Mouse (Mus musculus) CH12F3 (cell line): ENCODE data around the gene Gcgr.

ENCODE experiments used
- in situ Hi-C: fragments of 300-500 bp; cut with MboI; formaldehyde crosslinking; loops from 2 replicates; pipeline ENCODE4 v1.14.3; 2020; ENCODE audit warnings: low sequenced_read_pairs

Gcgr gene

DNA sequence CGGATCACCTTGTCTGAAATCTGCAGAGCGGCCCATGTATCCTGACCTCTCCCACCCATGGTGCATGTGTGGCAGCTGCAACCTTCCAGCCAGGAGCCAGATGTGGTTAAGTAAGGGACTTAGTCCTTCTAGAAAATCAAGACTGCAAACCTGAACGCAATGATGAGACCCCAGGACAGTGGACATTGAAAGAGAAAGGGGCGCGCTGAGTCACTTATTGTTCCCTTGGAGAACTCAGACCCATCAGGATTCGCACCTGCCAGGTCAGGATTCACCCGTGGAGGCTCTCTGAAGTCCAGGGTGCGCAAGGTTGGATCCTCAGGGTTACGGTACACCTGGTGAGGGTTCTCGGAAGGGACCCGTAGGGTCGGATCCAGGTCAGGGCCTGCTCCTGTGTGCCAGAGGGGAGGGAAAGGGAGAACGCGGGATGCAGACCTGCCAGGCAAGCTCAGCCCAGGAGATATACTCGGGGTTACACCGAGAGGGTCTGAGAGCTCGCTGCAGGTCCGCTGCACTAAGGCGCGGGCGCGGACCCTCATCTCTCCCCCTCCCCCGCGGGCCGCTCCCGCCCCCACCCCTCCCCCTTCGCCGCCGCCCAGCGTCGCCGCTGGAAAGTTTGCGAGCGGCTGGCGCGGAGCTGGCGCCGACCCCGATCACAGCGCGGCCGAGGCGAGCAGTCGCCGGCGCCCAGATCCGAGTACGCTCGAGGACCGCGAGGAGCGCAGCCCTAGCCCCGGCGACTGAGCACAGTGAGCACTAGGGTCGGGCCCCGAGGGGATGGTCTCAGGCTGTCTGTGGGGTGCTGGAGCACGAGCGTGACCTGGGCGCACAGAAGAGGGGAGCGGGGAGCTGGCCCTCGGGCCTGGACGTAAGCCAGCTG lies at the start of gene Gcgr:
Gene Gcgr, plus strand, starts transcription at position 615 of the 880 bp plus-strand sequence.
- in situ Hi-C loops = no loop called here

DNA sequence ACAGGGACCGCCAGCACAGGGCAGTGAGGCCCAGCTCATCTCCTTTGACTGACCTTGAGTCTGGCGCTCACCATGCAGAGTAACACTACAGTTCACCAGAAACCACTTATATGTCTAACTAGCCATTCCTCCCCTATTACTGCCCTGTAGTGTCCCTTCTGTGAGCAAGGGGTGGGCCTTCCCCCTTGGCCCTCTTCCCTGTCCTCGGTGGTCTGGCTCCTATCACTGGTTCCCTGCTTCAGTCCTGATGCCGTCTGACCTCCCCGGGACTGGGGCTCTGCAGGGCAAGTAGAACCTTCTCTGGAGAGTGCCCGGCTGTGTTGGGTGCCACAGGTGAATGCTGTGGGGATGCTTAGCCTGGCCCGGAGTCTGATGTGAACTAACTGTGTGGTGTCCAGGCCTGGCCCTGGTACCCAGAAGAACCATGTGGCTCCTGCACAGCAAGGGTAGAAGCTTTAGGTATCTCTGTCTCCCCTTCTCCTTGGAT lies 47.0 kb upstream of the Gcgr start:
- in situ Hi-C loops = no loop called here

DNA sequence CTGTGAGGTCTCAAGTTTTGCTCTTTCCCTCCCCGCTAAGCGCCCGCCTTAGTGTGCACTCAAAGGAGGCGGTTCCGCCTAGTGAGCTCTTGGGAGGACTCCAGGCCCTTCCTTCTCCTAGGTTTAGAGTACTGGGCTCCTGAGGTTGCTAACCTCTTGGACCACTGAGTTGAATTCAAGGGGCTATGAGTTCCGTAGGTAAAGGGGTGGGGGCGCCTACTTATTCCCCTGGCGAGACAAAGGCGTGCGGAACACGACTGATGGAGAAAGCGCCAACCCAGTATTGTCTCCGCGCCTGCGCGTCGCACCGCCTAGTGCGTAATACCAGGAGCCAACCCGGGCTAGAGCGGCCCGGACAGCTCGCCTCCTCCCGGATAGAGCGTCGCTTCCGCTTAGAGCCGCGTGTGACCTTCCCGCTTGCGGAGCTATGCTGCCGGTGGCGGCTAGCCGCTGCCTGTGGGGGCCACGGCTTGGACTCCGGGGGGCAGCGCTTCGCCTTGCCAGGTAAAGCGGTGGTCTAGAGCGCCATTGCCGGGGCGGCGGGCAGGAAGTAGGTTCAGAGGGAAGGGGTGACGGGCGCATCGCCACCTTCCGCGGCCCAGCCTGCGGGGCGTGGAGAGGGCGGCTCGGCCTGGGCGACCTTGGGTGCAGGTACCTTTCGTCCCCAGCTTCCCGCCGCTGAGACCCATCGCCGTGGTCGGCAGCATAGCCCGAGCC lies 46.1 kb upstream of the Gcgr start, which contains the start of gene Mrpl12:
Gene Mrpl12, plus strand, starts transcription at position 349 of the 717 bp plus-strand sequence.
- in situ Hi-C loops = no loop called here

DNA sequence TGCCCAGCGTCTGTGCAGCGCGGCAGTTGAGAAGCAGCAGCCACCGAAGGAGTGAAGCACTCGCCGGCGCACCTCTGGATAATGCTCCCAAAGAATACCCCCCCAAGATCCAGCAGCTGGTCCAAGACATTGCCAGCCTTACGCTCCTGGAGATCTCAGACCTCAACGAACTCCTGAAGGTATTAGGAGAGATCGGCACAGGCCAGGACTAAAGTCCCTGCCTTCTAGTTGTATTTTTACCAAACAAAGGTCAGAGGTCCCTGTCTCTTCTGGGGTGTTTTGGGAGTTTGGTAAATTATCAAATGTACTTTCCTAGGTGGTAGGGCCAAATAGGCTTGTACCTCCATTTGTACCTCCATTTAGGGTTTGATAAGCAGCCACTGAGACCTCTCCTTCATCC lies 45.2 kb upstream of the Gcgr start:
- in situ Hi-C loops = no loop called here

DNA sequence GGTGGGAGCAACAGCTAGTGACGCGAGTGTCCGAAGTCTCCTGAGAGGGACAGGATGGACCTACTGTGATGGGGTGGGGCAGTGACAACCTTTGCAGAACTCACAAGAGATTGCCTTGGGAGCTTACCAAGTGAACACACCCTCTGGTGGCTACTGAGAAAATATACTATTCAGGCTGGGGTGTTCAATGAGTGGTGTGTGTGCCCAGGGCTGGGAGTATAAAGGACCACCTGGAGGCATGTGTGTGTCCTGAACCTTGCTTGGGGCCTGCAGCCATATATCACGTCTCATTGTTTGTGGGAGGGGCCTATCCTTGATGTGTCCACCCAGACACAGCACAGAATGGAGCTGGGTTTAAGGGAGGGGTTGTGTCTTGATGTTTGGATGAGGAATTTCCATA lies 42.0 kb upstream of the Gcgr start:
- in situ Hi-C loops = no loop called here

DNA sequence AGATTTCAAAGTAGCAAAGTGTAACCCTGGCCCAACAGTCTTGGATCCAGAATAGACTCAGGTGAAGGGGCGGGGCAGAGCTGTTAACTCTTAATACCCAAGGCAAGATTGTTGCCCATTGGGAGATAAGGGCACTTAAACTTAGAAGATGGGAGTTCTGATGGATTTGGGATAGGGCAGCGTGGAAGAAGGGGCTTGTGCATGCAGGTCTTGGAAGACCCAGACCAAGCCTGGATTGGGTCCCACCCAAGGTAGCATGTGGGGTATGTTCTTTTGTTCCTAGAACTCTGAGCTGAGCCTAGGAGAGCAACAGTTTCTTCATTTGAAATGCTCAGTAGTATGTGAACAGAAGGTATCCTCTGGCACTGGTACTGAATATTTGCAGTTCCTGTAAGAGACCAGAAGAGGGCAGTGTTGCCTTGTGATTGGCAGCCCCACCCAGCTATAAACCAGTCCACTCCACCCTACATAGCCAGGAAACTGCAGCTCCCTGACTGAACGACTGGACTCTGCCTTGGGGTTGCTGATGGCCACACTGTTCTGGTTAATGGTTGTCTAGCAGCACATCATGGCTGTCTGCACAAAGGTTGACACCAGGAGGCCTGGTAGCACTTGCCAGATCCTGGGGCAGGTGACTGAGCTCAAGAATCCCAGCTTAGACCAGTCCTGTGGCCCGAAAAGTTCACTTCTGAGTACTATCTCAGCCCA lies 41.3 kb upstream of the Gcgr start:
- in situ Hi-C loops = no loop called here

DNA sequence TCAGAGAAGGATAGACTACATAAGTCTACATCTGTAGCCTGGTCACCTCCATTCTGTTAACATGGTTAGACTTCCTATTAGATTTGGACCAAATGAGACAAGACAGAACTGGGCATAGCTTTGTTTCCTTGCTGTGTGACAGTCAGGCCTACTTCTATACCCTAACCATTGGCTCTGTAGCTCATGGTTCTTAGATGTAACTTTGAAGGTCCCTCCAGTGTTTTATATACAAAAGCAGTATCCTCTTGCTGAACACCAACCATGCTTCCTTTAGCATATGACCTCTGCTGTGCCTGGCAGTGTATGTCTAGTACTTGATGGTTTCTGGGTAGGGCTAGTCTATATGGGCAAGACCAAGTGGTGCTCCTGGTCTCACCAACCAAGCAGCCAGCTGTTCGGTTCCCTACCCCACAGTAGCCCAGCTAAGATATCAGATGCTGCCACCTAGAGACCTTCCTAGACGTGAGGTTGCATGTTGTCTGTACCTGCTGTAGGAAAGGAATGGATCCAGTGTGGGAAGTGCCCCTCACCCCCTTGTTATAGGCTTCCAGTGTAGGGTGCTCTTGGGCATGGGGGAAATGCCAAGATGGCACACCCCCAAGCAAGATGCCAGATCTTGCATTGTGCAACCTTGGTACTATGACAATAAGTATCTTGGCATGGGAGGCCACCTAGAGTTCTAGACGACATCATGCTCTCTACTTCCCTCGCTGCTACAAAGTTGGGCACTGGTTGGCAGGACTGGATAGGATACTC lies 40.0 kb upstream of the Gcgr start:
- in situ Hi-C loops = no loop called here

DNA sequence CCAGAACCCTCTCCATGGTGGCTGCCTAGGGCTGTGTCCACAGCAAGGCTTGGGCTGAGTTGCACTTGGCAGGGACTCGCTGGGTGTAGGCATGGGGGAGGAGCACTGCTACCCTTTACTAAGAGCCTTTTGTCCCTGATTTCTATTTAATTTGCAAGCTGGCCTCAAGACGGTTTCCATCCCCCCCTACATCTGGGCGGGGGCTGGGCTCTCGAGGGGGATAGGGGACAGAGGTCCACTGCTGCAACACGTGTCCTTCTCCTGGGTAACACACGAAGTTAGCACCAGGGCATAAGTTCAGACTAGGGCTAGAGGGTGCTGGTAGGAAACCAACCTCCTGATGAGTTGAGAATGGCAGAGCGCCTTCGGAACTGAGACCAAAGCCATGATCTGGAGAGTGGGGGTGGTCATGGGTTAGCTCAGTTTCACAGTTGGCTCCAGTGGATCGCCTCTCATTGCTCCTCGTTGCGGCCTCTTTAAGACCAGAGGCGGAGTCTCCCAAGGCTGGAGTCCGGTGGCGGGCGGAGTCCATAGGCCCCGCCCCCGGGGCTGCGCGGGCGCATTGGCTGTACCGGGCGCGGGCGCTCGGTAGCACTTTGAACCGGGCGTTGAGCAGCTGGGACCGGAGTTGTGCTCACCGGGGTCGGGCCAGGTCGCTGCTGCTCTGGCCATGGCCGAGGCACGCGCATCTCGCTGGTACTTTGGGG lies 39.0 kb upstream of the Gcgr start, which contains the start of gene Slc25a10:
Gene Slc25a10, plus strand, starts transcription at position 524 of the 707 bp plus-strand sequence.
- in situ Hi-C loops = no loop called here

DNA sequence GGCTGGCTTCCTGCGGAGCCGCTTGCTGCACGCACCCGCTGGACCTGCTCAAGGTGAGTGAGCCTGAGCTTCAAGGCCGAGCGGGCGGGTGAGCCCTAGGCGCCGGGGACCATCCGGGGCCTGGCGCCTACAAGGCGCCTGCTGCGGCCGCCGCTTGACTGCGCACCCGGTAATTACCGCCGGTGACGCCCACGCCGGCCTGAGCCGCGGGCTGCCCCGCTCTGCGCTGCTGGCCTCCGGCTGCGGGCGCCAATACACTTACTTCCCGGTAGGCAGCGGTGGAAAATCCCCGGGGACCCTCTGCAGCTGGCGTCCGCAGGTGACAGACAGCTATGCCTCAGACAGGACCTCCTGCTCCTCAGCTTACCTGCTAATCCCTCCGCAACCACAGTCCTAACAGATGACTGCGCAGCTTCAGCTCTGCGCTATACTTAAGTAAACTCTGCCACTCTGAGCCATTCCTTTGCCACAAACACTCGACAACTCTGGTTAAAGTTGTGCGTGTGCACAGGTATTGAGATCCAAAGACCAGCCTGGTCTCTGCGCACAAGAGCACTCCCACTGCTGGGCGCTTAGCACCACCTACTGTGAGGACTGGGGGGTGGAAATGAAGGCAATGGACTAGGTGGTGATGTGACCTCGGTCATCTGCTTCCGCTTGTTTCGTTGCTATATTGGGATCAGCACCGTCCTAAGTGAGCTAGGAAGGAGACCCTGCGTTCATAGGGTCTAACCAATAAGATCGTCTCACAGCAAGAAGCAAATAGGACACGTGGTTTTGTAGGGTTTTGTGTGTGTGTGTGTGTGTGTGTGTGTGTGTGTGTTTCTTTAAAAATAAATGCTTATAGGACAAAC lies 38.2 kb upstream of the Gcgr start:
- in situ Hi-C loops = no loop called here

DNA sequence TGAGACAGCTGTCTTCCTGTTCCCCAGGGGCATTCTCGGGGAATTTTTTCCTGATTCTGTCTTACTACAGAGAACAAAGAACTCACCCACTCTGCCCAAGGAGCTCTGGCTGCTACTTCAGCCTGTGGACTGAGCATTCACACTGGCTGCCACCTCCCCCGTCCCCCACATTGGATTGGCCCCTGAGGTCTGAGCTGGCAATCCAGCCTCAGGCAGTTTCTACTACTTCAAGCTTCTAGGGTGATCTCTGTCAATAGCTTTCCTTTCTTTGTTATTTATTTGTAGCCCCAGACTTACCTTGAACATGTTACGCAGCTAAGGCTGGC lies 37.7 kb upstream of the Gcgr start:
- in situ Hi-C loops = no loop called here

DNA sequence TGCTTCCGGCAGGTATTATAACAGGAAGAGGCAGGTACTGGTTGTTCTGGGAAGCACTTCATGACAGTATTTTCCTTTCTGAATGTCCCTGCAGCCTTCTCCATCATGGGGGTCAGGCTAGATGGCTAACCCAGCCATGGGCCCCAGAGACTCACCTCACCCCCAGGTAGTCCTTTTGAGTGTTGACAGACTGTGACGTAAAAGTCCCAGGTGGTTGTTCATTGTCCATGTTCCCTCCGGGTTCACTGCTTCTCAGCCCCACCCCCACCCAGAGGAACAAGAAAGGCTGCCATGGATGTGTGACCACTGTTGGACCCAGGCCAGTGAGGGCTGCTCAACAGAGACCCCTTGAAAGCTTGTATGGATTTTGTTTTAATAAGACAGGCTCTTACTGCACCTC lies 37.1 kb upstream of the Gcgr start:
- in situ Hi-C loops = no loop called here

DNA sequence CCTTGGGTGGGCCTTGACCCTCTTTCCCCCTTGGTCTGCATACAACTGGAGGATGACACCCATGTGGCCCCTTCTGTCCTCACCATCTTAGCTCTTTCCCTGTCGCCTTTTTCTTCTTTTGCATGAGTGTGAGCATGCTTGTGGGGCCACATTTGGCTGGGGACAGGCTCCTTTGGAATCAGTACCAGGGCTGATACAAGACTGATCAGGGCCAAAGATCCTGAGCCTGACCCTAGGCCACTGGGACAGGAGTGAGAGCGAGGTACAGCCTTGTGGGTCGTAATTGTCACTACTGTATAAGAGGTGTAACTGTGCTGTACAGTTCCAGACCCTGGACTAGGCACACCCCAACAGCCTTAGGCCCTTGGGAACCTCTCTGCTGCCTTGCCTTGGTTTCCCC lies 36.6 kb upstream of the Gcgr start:
- in situ Hi-C loops = no loop called here

DNA sequence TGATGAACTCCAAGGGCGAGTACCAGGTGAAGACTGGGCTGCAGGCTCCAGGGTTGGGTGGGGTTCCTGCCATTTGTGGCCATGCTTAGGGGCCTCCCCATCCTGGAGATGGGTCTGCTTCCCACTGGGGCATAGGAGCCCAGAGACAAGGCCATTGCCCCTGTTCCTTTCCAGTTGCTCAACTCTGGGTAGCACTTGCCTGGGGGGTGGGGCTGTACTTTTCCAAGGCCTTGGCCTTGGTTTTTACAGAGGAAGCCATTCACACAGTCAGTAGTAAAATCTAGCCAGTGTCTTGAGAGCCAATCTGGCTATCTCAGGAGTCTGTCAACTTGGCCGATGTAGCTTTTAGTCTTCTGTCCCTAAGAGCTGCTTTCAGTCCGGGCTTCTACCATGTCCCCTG lies 33.1 kb upstream of the Gcgr start:
- in situ Hi-C loops = no loop called here

DNA sequence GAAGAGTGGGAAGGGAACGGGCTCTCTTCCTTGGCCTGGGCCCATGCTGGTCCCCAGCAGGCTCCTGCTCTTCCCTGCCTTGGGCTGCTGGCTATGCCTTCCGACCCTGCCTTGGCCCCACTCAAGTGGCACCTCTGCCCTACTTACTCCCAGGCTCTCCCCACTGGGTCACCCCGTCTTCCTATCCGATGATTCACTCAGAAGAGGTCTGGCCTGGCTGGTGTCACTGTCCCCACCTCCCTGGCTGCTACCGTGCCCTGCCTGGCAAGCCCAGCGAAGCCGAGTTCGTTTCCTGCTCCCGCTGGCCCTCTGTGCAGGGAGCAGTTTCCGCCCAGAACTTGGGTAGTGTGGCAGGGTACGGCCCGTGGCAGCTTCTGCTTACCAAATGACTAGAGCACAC lies 32.3 kb upstream of the Gcgr start:
- in situ Hi-C loops = no loop called here

DNA sequence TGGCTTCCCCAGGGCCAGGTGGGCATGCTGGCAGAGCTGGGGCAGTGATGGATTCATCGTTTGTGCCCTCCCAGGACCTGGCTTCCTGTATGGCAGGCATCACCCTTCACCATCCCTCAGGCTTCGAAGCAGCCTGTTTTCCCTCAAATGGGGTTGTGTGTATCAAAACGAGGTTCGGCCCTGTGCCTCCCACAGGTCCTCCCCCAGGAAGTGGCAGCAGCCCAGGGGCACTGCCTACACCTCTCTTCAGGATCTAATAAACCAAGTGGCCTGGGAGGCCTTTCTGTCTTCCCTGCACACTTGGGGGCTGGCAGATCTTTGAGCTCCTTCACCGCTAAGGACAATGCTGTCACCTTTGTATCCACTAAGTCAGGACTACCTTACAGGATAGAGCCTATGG lies 31.6 kb upstream of the Gcgr start:
- in situ Hi-C loops = no loop called here

DNA sequence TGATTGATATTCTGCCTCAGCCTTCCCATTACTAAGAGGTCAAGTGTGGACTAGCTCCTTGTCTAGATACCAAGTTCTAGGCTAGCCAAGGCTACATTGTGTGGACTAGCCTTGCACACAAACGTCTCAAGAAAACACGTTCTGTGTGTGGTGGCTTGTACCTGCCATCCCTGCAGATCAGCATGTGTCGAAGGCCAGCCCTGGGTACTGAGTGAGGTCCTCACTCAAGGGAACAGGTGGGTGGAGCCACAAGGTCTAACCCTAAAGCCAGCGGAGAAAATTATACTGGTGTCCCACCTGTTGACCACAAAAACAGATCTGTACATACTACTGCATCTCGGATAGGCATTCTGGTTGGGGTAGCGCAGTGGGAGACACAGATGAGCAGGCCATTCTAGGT lies 30.6 kb upstream of the Gcgr start:
- in situ Hi-C loops = no loop called here

DNA sequence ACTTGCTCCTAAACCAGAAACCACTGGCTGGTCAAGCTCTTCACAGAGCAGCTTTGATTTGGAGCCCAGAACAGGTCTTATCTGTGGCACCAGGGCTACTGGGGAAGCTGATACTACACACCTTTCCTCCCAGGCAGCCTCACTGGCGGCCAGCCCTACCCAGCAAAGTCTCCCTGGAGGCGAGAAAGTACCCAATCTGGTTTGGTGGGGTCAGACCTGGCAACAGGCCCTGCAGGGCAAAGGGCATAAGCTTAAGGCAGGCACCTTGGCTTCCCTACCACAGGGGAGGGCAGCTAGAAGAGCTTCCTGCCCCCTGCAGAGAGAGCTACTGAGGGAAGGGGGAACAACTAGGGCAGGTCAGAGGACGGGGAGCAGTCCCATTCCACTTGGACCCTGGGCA lies 30.1 kb upstream of the Gcgr start:
- in situ Hi-C loops = no loop called here

DNA sequence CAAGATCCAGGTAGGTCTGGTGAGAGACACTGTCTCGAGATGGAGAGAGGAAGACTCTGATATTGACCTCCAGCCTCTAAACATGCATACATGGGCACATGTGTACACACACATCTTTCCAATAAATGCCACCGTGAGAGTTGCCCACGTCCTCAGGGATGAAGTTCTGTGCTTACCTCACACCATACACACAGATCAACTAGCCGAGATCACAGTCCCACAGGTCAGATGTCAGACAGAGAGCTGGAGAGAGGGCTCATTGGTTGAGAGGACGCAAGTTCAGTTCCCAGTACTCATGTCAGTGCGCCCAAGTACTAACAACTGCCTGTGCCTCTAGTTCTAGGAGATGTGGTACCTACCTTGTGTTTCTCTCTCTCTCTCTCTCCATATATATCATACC lies 29.5 kb upstream of the Gcgr start:
- in situ Hi-C loops = no loop called here

DNA sequence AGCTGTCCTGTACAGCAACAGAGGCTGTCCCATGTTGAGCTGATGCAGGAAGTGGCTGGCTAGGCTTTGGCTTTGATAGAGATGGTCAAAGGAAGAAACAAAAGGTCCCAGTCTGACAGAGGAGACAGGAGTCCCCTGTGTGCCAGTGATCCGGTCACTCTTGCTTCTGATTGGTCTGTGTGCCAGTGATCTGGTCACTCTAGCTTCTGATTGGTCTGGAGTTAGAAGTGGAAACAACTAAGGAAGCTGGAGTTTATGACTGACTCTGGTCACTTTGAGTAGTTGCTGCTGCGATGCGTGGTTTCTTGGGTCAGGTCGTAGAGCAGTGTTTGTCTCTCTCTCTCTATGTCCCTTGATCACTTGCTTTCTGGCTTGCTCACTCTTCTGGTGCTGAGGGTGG lies 28.8 kb upstream of the Gcgr start:
- in situ Hi-C loops = no loop called here
